Mouse (Mus musculus) CD4-positive, CD25-positive, alpha-beta regulatory T cell, adult 4 months (primary cell): ENCODE results near the gene Pitpnm2. TPM values are rescaled to one million over a fixed set of nuclear protein-coding genes. Genes with fewer than 3 reads are reported as not detected.

Experiments used
- ATAC-seq: one replicate; pipeline ENCODE4 v1.8.0; 2017
- polyA plus RNA-seq, 2 experiments: library from polyadenylated mRNA; unstranded; fragments of 100-300 nt; shearing (Covaris generic); gene quantifications; one replicate each; pipeline ENCODE4 v1.2.1; 2017

The Pitpnm2 gene
- polyA plus RNA-seq, 2 experiments from 2014 or later = 9.3 to 11.5 TPM

GRCm38 (mm10) chr5:124198473-124198872 lies 51.1 kb downstream of the Pitpnm2 start:
- ATAC-seq = no peak

- ATAC-seq = no peak
Measured at GRCm38 (mm10) chr5:124196082-124196481, 53.5 kb downstream of the Pitpnm2 start.

- ATAC-seq = no peak
Measured at GRCm38 (mm10) chr5:124194386-124195084, 55.0 kb downstream of the Pitpnm2 start.

- ATAC-seq = no peak
Measured at GRCm38 (mm10) chr5:124193286-124194112, 56.1 kb downstream of the Pitpnm2 start.

- no peak for ATAC-seq
Measured at GRCm38 (mm10) chr5:124192726-124193285, 56.8 kb downstream of the Pitpnm2 start.

- ATAC-seq = peak; percentile 70
Measured at GRCm38 (mm10) chr5:124192251-124192710, 57.3 kb downstream of the Pitpnm2 start.

GRCm38 (mm10) chr5:124190146-124190870 lies 59.3 kb downstream of the Pitpnm2 start:
- no peak for ATAC-seq

- ATAC-seq = no peak
Measured at GRCm38 (mm10) chr5:124189572-124189981, 60.0 kb downstream of the Pitpnm2 start.

GRCm38 (mm10) chr5:124187508-124188311 lies 61.9 kb downstream of the Pitpnm2 start:
- ATAC-seq = peak; percentile 40

- peak; percentile 48 for ATAC-seq
Measured at GRCm38 (mm10) chr5:124186981-124187507, 62.5 kb downstream of the Pitpnm2 start.

- ATAC-seq = no peak
Measured at GRCm38 (mm10) chr5:124186465-124186854, 63.1 kb downstream of the Pitpnm2 start.

- peak; percentile 29 for ATAC-seq
Measured at GRCm38 (mm10) chr5:124185706-124186464, 63.7 kb downstream of the Pitpnm2 start.

GRCm38 (mm10) chr5:124184898-124185701 lies 64.5 kb downstream of the Pitpnm2 start:
- peak; percentile 62 for ATAC-seq

- no peak for ATAC-seq
Measured at GRCm38 (mm10) chr5:124184191-124184590, 65.4 kb downstream of the Pitpnm2 start.

GRCm38 (mm10) chr5:124182642-124183041 lies 66.9 kb downstream of the Pitpnm2 start:
- no peak for ATAC-seq

- no peak for ATAC-seq
Measured at GRCm38 (mm10) chr5:124182097-124182496, 67.5 kb downstream of the Pitpnm2 start.

- ATAC-seq = no peak
Measured at GRCm38 (mm10) chr5:124180500-124181167, 68.9 kb downstream of the Pitpnm2 start.

GRCm38 (mm10) chr5:124179411-124179810 lies 70.1 kb downstream of the Pitpnm2 start:
- no peak for ATAC-seq

- no peak for ATAC-seq
Measured at GRCm38 (mm10) chr5:124176726-124177132, 72.8 kb downstream of the Pitpnm2 start.
